Mouse (Mus musculus): ENCODE results near the gene Lonp2. TPM values are rescaled to one million over a fixed set of nuclear protein-coding genes. Genes with fewer than 3 reads are reported as not detected.

The Lonp2 gene
- polyA plus RNA-seq, 1 experiment from 2014 or later, result 85.5 TPM

DNA sequence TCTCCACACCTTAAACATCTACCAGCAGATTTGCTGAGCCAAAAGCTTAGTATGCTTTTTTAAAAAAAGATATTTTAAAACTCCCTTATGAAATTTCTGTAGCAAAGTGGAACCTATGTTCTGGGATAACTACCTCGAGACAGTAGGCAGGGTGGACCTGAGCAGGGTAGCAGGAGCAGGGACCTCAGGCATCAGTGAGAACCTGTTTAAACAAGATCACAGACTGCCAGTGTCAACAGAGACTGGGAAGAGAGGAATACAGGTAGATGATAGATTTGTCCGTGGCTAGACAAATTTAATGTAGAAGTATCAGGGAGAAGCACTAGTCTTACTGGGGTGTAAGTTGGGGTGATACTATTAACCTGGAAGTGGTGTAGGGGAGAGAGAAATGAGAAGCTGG, 10.0 kb upstream of the Lonp2 start:
- no peak for ATAC-seq
- Histone ChIP-seq H3K4me1 (replicated peaks; ENCODE audit: control insufficient read depth, insufficient read depth, low read length) (no peaks in the 10 kb centered on the region), H3K4me3 (replicated peaks; ENCODE audit: low read length) (no peak overlapping the region), H3K4me2 (ENCODE audit: low read length) (no peak overlapping the region), H3K9me3 (ENCODE audit: control insufficient read depth, low read length) (no peaks in the 10 kb centered on the region), H3K27me3 (replicated peaks; ENCODE audit: control insufficient read depth, insufficient read depth, low read length) (no peaks in the 10 kb centered on the region), H3K36me3 (ENCODE audit: control insufficient read depth, insufficient read depth) (no peaks in the 10 kb centered on the region), H3K9ac (replicated peaks; ENCODE audit: low read depth, low read length) (no peak overlapping the region), H3K27ac (ENCODE audit: low read length) (no peak overlapping the region)
- 82% methylated on average over 2 of the region's 2 CpGs for WGBS

DNA sequence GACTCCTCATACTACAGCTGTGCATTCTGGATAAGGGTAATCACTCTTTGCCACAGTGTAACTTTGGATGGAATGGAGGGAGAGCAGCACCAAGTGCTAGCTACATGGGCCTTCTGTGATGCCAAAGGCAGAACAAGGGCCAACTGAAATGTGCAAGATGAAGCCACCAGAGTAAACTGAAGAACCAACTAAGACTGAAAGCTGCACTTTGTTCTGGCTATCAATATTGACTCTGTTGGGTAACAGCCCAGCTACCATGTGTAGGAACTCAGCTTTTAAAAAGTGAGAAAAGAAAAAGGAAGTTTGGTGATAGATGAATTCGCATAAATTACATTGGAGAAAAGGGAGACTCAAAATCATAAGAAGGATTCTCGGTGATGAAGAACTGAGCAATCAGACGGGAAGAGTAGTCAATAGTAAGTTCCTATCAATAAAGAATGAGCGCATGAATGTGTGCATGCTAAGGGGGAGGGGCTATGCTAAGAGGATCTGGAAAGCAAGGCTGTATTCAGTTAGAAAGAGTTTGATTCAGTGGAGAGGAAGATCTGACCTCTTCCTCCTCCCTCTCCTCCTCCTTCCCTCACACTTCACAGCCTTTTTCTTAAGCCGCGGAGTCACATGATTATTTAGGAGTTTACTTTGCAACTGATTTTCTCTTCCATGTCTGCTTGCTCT, 8.6 kb upstream of the Lonp2 start:
- WGBS, result 87% methylated on average over 6 of the region's 6 CpGs
- Histone ChIP-seq H3K4me2 (ENCODE audit: low read length) (no peak overlapping the region), H3K27me3 (replicated peaks; ENCODE audit: control insufficient read depth, insufficient read depth, low read length) (no peaks in the 10 kb centered on the region), H3K4me3 (replicated peaks; ENCODE audit: low read length) (no peak overlapping the region), H3K9ac (replicated peaks; ENCODE audit: low read depth, low read length) (no peak overlapping the region), H3K4me1 (replicated peaks; ENCODE audit: control insufficient read depth, insufficient read depth, low read length) (no peaks in the 10 kb centered on the region), H3K36me3 (ENCODE audit: control insufficient read depth, insufficient read depth) (no peaks in the 10 kb centered on the region), H3K9me3 (ENCODE audit: control insufficient read depth, low read length) (no peaks in the 10 kb centered on the region), H3K27ac (ENCODE audit: low read length) (no peak overlapping the region)
- no peak for ATAC-seq

DNA sequence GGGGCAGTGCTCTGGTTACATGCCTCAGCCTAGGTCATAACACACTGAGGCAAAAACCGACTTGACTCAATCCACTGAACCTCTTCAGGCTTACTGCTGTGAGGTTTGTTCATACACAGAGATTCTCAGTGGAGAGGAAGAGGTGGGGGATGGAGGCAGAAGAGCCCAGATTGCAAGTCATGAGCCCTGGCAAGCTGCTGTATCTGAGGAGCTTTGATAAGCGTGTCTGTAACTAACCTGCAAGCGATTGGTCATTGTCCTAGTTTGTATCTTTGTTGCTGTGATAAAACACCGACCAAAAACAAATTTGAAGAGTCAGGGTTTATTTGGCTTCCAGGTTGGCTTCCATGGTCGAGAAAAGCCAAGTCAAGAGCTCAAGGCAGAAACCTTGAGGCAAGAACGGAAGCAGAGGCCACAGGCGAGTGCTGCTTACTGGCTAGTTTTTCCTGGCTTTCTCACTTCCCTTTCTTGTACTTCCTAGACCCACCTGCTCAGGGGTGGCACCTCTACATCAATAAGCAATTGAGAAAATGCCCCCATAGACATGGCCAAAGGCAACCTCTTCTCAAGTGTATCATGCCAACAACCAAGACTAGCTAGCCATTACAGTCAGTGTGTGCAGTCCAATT, 6.0 kb upstream of the Lonp2 start:
- H3K4me1 ChIP-seq (replicated peaks; ENCODE audit: control insufficient read depth, insufficient read depth, low read length), result no peaks in the 10 kb centered on the region
- H3K4me2 ChIP-seq (ENCODE audit: low read length), result no peak overlapping the region
- no peak overlapping the region for H3K9ac ChIP-seq (replicated peaks; ENCODE audit: low read depth, low read length)
- H3K27ac ChIP-seq (ENCODE audit: low read length), result no peak overlapping the region
- H3K36me3 ChIP-seq (ENCODE audit: control insufficient read depth, insufficient read depth), result no peaks in the 10 kb centered on the region
- no peak overlapping the region for H3K4me3 ChIP-seq (replicated peaks; ENCODE audit: low read length)
- WGBS, result 79% methylated on average over 7 of the region's 7 CpGs
- no peak for ATAC-seq
- no peaks in the 10 kb centered on the region for H3K27me3 ChIP-seq (replicated peaks; ENCODE audit: control insufficient read depth, insufficient read depth, low read length)
- no peaks in the 10 kb centered on the region for H3K9me3 ChIP-seq (ENCODE audit: control insufficient read depth, low read length)

DNA sequence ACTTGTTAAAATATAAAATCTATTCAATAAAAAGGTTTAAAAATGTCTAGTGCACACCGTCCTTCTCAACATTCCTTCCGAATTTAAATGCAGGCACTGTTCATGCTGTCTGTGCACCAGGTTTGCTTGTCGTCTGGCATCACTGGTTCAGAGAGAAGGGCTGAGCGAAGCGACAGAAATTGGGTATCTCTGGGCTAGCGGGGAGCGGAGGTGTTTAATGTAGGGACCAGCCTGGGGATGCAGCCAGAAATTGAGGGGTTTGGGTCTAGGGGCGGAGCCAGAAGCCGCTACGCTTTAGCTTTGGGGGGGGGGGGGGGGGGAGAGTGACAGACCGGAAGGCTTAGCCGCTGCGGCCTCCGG, 312 bp upstream of the Lonp2 start:
- peak overlapping the region; percentile 67 for H3K9ac ChIP-seq (replicated peaks; ENCODE audit: low read depth, low read length)
- ATAC-seq, result no peak
- peaks cover 17% of the 10 kb centered on the region for H3K4me1 ChIP-seq (replicated peaks; ENCODE audit: control insufficient read depth, insufficient read depth, low read length)
- H3K9me3 ChIP-seq (ENCODE audit: control insufficient read depth, low read length), result no peaks in the 10 kb centered on the region
- peak overlapping the region; percentile 88 for H3K27ac ChIP-seq (ENCODE audit: low read length)
- H3K4me3 ChIP-seq (replicated peaks; ENCODE audit: low read length), result peak overlapping the region; percentile 75
- 2% methylated on average over 9 of the region's 14 CpGs for WGBS
- no peaks in the 10 kb centered on the region for H3K36me3 ChIP-seq (ENCODE audit: control insufficient read depth, insufficient read depth)
- peak overlapping the region; percentile 59 for H3K4me2 ChIP-seq (ENCODE audit: low read length)
- no peaks in the 10 kb centered on the region for H3K27me3 ChIP-seq (replicated peaks; ENCODE audit: control insufficient read depth, insufficient read depth, low read length)

DNA sequence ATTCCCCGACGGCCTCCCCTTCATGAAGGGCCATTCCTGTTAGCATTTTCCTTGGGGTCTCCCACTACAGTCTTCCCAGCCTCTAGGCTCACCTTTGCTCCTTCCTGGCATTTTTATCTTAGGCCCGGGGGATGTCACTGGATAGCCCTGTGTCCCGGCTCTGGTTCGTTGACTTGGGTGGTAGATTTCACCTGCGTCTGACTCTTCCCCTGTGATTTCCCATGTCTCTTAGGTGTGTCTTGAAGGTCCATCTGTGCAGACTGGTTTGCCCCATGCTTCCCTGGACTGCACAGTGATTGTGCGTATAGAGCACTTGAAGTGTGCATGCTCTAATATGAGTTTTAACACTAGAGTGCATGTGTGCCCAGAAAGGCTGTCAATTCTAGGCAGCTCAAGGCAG, 1.1 kb downstream of the Lonp2 start:
- Histone ChIP-seq H3K4me2 (ENCODE audit: low read length) (peak overlapping the region; percentile 69), H3K4me3 (replicated peaks; ENCODE audit: low read length) (peak overlapping the region; percentile 75), H3K9ac (replicated peaks; ENCODE audit: low read depth, low read length) (no peak overlapping the region), H3K36me3 (ENCODE audit: control insufficient read depth, insufficient read depth) (no peaks in the 10 kb centered on the region), H3K9me3 (ENCODE audit: control insufficient read depth, low read length) (no peaks in the 10 kb centered on the region), H3K4me1 (replicated peaks; ENCODE audit: control insufficient read depth, insufficient read depth, low read length) (peaks cover 17% of the 10 kb centered on the region), H3K27ac (ENCODE audit: low read length) (no peak overlapping the region), H3K27me3 (replicated peaks; ENCODE audit: control insufficient read depth, insufficient read depth, low read length) (no peaks in the 10 kb centered on the region)
- 60% methylated on average over 7 of the region's 7 CpGs for WGBS
- ATAC-seq, result no peak

DNA sequence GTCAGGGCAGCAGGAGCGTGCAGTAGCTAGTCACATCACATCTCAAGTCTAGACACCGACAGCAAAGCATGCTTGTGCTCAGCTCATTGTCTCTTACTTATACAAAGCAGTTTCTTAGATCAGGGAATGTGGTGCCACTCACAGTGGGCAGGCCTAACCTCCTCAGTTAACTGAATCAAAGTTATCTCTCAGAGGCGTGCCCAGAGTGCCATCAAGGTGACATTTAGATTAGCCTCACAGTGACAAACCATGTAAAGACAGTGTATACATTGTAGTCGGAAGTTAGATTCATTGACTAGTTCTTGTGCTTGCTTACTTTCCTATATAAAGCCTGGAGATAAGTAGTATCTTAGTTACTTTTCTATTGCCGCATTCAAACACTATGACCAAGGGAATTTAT, 6.4 kb downstream of the Lonp2 start:
- 86% methylated on average over 5 of the region's 5 CpGs for WGBS

DNA sequence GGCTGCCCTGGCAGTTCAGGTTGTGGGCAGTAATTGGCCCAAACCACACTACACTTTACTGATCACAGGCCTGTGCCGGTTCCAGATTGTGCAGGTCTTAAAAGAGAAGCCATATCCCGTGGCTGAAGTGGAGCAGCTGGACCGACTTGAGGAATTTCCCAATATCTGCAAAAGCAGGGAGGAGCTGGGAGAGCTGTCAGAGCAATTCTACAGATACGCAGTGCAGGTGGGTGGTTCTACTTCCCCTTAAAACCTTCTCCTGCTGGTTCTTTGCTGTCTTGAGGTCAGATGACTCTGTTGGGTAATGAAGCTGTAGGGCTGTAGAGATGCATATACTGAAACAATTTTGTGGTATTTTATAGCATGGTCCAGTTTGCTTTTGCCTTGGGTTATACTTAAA, 7.6 kb downstream of the Lonp2 start:
- ATAC-seq, result no peak
- no peak overlapping the region for H3K9ac ChIP-seq (replicated peaks; ENCODE audit: low read depth, low read length)
- H3K27ac ChIP-seq (ENCODE audit: low read length), result no peak overlapping the region
- no peak overlapping the region for H3K4me2 ChIP-seq (ENCODE audit: low read length)
- H3K4me3 ChIP-seq (replicated peaks; ENCODE audit: low read length), result no peak overlapping the region
- peaks cover 4% of the 10 kb centered on the region; the same call in 1 of the 2 replicates for H3K4me1 ChIP-seq (replicated peaks; ENCODE audit: control insufficient read depth, insufficient read depth, low read length)
- 0 out of 2 replicates have a peak, but pooled peaks cover 2% of the 10 kb centered on the region for H3K36me3 ChIP-seq (ENCODE audit: control insufficient read depth, insufficient read depth)
- no peaks in the 10 kb centered on the region for H3K27me3 ChIP-seq (replicated peaks; ENCODE audit: control insufficient read depth, insufficient read depth, low read length)
- H3K9me3 ChIP-seq (ENCODE audit: control insufficient read depth, low read length), result no peaks in the 10 kb centered on the region
- 90% methylated on average over 4 of the region's 4 CpGs for WGBS

More for the DNA sequence above, 6.4 kb downstream of the Lonp2 start:
- no peak for ATAC-seq
- no peak overlapping the region for H3K9ac ChIP-seq (replicated peaks; ENCODE audit: low read depth, low read length)
- H3K27ac ChIP-seq (ENCODE audit: low read length), result no peak overlapping the region
- H3K9me3 ChIP-seq (ENCODE audit: control insufficient read depth, low read length), result no peaks in the 10 kb centered on the region
- 0 out of 2 replicates have a peak, but pooled peaks cover 2% of the 10 kb centered on the region for H3K36me3 ChIP-seq (ENCODE audit: control insufficient read depth, insufficient read depth)
- H3K4me3 ChIP-seq (replicated peaks; ENCODE audit: low read length), result no peak overlapping the region
- H3K27me3 ChIP-seq (replicated peaks; ENCODE audit: control insufficient read depth, insufficient read depth, low read length), result no peaks in the 10 kb centered on the region
- no peak overlapping the region for H3K4me2 ChIP-seq (ENCODE audit: low read length)
- H3K4me1 ChIP-seq (replicated peaks; ENCODE audit: control insufficient read depth, insufficient read depth, low read length), result peaks cover 12% of the 10 kb centered on the region

DNA sequence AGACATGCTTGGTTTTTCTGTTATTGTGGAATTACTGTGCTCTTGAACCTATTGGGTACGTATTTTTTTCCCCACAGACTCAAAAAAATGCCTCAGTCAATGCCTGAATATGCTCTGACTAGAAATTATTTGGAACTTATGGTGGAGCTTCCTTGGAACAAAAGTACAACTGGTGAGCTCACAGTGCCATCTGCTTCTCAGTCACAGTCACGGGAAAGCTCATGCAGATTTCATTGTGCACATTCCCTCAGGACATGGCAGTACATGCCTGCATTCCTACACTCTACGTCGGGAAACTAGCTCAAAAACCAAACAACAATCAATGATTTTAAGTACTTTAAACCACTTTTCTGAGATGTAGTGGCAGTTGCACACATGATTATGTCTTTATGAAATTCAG, 14.0 kb downstream of the Lonp2 start:
- no peaks in the 10 kb centered on the region for H3K27me3 ChIP-seq (replicated peaks; ENCODE audit: control insufficient read depth, insufficient read depth, low read length)
- H3K4me2 ChIP-seq (ENCODE audit: low read length), result no peak overlapping the region
- ATAC-seq, result no peak
- no peaks in the 10 kb centered on the region for H3K9me3 ChIP-seq (ENCODE audit: control insufficient read depth, low read length)
- no peak overlapping the region for H3K27ac ChIP-seq (ENCODE audit: low read length)
- H3K4me3 ChIP-seq (replicated peaks; ENCODE audit: low read length), result no peak overlapping the region
- 70% methylated on average over 4 of the region's 4 CpGs for WGBS
- no peaks in the 10 kb centered on the region for H3K4me1 ChIP-seq (replicated peaks; ENCODE audit: control insufficient read depth, insufficient read depth, low read length)
- H3K9ac ChIP-seq (replicated peaks; ENCODE audit: low read depth, low read length), result no peak overlapping the region
- H3K36me3 ChIP-seq (ENCODE audit: control insufficient read depth, insufficient read depth), result peaks cover 17% of the 10 kb centered on the region

DNA sequence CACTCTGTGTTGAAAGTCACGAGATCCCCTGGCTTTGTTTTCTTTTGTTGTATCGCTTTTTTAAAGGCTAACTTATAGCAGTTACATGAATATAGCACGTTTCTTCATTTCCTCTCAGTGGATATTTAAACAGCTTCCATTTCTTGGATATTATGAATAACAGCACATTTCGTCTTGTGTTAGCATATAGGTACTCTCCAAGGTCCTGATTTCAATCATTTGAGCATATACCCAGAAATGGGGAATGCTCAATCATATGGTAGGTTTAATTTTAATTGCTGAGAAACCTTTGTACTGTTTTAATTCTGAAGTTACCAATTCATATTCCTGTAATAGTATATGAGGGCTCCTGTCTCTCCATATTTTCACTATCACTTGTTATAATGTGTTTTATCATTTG, 15.1 kb downstream of the Lonp2 start:
- 91% methylated on average over 4 of the region's 4 CpGs for WGBS
- Histone ChIP-seq H3K27me3 (replicated peaks; ENCODE audit: control insufficient read depth, insufficient read depth, low read length) (no peaks in the 10 kb centered on the region), H3K36me3 (ENCODE audit: control insufficient read depth, insufficient read depth) (peaks cover 17% of the 10 kb centered on the region), H3K4me1 (replicated peaks; ENCODE audit: control insufficient read depth, insufficient read depth, low read length) (no peaks in the 10 kb centered on the region), H3K4me3 (replicated peaks; ENCODE audit: low read length) (no peak overlapping the region), H3K9ac (replicated peaks; ENCODE audit: low read depth, low read length) (no peak overlapping the region), H3K9me3 (ENCODE audit: control insufficient read depth, low read length) (no peaks in the 10 kb centered on the region), H3K27ac (ENCODE audit: low read length) (no peak overlapping the region), H3K4me2 (ENCODE audit: low read length) (no peak overlapping the region)
- no peak for ATAC-seq

Data from forebrain, embryonic 16.5 days (tissue).